Comparison of ENCODE assay signal across 13 mouse cellular contexts in the genomic region with DNA sequence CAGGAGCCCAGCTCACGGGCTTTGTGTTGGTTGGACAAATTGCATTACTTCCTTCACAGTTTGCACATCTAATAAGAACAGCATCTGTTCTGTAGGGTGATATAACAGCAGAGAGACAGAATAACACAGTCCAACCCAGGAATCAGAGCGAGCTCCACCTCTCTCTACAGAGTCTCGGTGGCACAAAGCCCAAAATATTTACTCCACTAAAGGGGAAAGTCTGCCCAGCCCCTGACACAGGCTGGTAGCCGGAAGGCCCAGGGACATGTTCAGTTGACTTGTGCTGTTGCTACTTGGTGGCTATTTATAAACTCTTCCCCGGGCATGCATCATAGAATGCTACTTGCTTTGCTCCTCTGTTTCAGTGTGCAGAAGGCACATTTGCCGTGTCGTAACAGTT. TPM values are rescaled to one million over a fixed set of nuclear protein-coding genes. Genes with fewer than 3 reads are reported as not detected.
DNase-seq lines count a peak whose midpoint lies in the region; ATAC-seq and TF ChIP-seq lines count a peak whose summit lies in the region.
"Had no signal": no experiment of that assay in that cellular context is flagged by ENCODE, and none has a peak within 500 bp of the region (broad histone marks: within the 10 kb centered on the region; RNA-seq: fewer than 3 reads in every experiment).

No protein-coding gene starts in this region.

- no peak for TF ChIP-seq CTCF in cerebellum, adult 2 months (IDR thresholded peaks at IDR 0.05; ENCODE audit: borderline replicate concordance, insufficient read depth, low read depth, low read length)

- H3K27me3 ChIP-seq in forebrain, embryonic 14.5 days (replicated peaks; ENCODE audit: control insufficient read depth, insufficient read depth, low read length): no peaks in the 10 kb centered on the region
- H3K27me3 ChIP-seq in forebrain, embryonic 12.5 days: no peaks in the 10 kb centered on the region
- H3K27me3 ChIP-seq in liver, embryonic 11.5 days (replicated peaks; ENCODE audit: control insufficient read depth, insufficient read depth, low read length): no peaks in the 10 kb centered on the region
- no peaks in the 10 kb centered on the region for H3K27me3 ChIP-seq in liver, embryonic 15.5 days
- H3K27me3 ChIP-seq in cerebellum, adult 2 months (ENCODE audit: control insufficient read depth, insufficient read depth, low read length): no peaks in the 10 kb centered on the region
- H3K27me3 ChIP-seq: embryonic facial prominence, embryonic 15.5 days had no signal

- H3K27ac ChIP-seq in forebrain, embryonic 14.5 days (ENCODE audit: low read depth, low read length): no peak overlapping the region
- H3K27ac ChIP-seq in forebrain, embryonic 12.5 days: no peak overlapping the region
- peak overlapping the region; percentile 74 for H3K27ac ChIP-seq in liver, embryonic 11.5 days (ENCODE audit: low read depth, low read length)
- H3K27ac ChIP-seq in brown adipose tissue, adult 24 weeks (replicated peaks; ENCODE audit: low read depth, low read length): peak overlapping the region; percentile 88
- H3K27ac ChIP-seq in liver, embryonic 15.5 days (replicated peaks): peak overlapping the region; percentile 100
- H3K27ac ChIP-seq in cerebellum, adult 2 months (ENCODE audit: insufficient read depth, low read length): no peak overlapping the region
- H3K27ac ChIP-seq: embryonic facial prominence, embryonic 15.5 days had no signal

- WGBS in forebrain, embryonic 14.5 days: 65% methylated on average over 7 of the region's 7 CpGs
- whole genome bisulfite sequencing in forebrain, embryonic 12.5 days: 84% methylated on average over 7 of the region's 7 CpGs
- 71% methylated on average over 7 of the region's 7 CpGs for WGBS in liver, embryonic 11.5 days
- WGBS in liver, embryonic 15.5 days (ENCODE audit: insufficient replicate concordance): 53% methylated on average over 7 of the region's 7 CpGs
- 70% methylated on average over 7 of the region's 7 CpGs for WGBS in cerebellum, adult 2 months

- ATAC-seq in forebrain, embryonic 14.5 days: no peak
- no peak for ATAC-seq in forebrain, embryonic 12.5 days (ENCODE audit: low FRiP score)
- ATAC-seq in liver, embryonic 11.5 days (replicated peaks; ENCODE audit: low FRiP score): no peak
- no peak for ATAC-seq in liver, embryonic 15.5 days (ENCODE audit: insufficient read depth)

- no peak for TF ChIP-seq POLR2A in cerebellum, adult 2 months (IDR thresholded peaks at IDR 0.05; ENCODE audit: borderline replicate concordance, insufficient read depth, low read length)

- no peaks in the 10 kb centered on the region for H3K9me3 ChIP-seq in forebrain, embryonic 14.5 days (replicated peaks; ENCODE audit: control insufficient read depth, low read length)
- H3K9me3 ChIP-seq in forebrain, embryonic 12.5 days: no peaks in the 10 kb centered on the region
- no peaks in the 10 kb centered on the region for H3K9me3 ChIP-seq in liver, embryonic 11.5 days (ENCODE audit: control insufficient read depth, low read length)
- no peaks in the 10 kb centered on the region for H3K9me3 ChIP-seq in liver, embryonic 15.5 days (replicated peaks)
- H3K9me3 ChIP-seq: embryonic facial prominence, embryonic 15.5 days had no signal

- H3K4me2 ChIP-seq in forebrain, embryonic 14.5 days (ENCODE audit: low read length): no peak overlapping the region
- H3K4me2 ChIP-seq in forebrain, embryonic 12.5 days: no peak overlapping the region
- no peak overlapping the region for H3K4me2 ChIP-seq in liver, embryonic 11.5 days
- H3K4me2 ChIP-seq in liver, embryonic 15.5 days: no peak overlapping the region
- H3K4me2 ChIP-seq: embryonic facial prominence, embryonic 15.5 days had no signal

- peak; percentile 55 for DNase-seq in forebrain, embryonic 14.5 days (ENCODE audit: low spot score)
- no peak for DNase-seq in liver, embryonic 11.5 days (ENCODE audit: low spot score)
- no peak for DNase-seq in liver
- DNase-seq in cerebellum, adult 2 months: no peak
- no peak for DNase-seq in B cell, adult 2 months
- DNase-seq: left cerebral cortex, postnatal 4 days; spleen, adult 18-20 months; thymus, postnatal 14 days had no signal

- H3K36me3 ChIP-seq in forebrain, embryonic 14.5 days (ENCODE audit: control insufficient read depth, insufficient read depth, low read length): no peaks in the 10 kb centered on the region
- no peaks in the 10 kb centered on the region for H3K36me3 ChIP-seq in forebrain, embryonic 12.5 days (replicated peaks)
- no peaks in the 10 kb centered on the region for H3K36me3 ChIP-seq in liver, embryonic 11.5 days (ENCODE audit: control insufficient read depth, insufficient read depth, low read length)
- H3K36me3 ChIP-seq in liver, embryonic 15.5 days (replicated peaks): no peaks in the 10 kb centered on the region
- H3K36me3 ChIP-seq: embryonic facial prominence, embryonic 15.5 days had no signal

- H3K9ac ChIP-seq in forebrain, embryonic 14.5 days (ENCODE audit: low read length): no peak overlapping the region
- no peak overlapping the region for H3K9ac ChIP-seq in forebrain, embryonic 12.5 days
- no peak overlapping the region; the same call in 1 of the 2 replicates for H3K9ac ChIP-seq in liver, embryonic 11.5 days (ENCODE audit: low read depth, low read length)
- peak overlapping the region; percentile 31 for H3K9ac ChIP-seq in liver, embryonic 15.5 days
- H3K9ac ChIP-seq: embryonic facial prominence, embryonic 15.5 days had no signal

- H3K4me1 ChIP-seq in forebrain, embryonic 14.5 days (ENCODE audit: control insufficient read depth, insufficient read depth, low read length): no peaks in the 10 kb centered on the region
- peaks cover 7% of the 10 kb centered on the region; the same call in 1 of the 2 replicates for H3K4me1 ChIP-seq in forebrain, embryonic 12.5 days
- H3K4me1 ChIP-seq in liver, embryonic 11.5 days (replicated peaks; ENCODE audit: control insufficient read depth, insufficient read depth, low read length): peaks cover 65% of the 10 kb centered on the region
- peaks cover 32% of the 10 kb centered on the region for H3K4me1 ChIP-seq in brown adipose tissue, adult 24 weeks (ENCODE audit: control insufficient read depth, insufficient read depth, insufficient read length, low read length)
- H3K4me1 ChIP-seq in liver, embryonic 15.5 days (replicated peaks): peaks cover 90% of the 10 kb centered on the region
- H3K4me1 ChIP-seq in cerebellum, adult 2 months (ENCODE audit: control insufficient read depth, insufficient read depth, low read length): peaks cover 14% of the 10 kb centered on the region

- no peak overlapping the region for H3K4me3 ChIP-seq in forebrain, embryonic 14.5 days (ENCODE audit: low read depth, low read length)
- no peak overlapping the region for H3K4me3 ChIP-seq in forebrain, embryonic 12.5 days (replicated peaks)
- H3K4me3 ChIP-seq in liver, embryonic 11.5 days (ENCODE audit: low read depth, low read length): no peak overlapping the region
- no peak overlapping the region for H3K4me3 ChIP-seq in brown adipose tissue, adult 24 weeks (ENCODE audit: insufficient read depth, low read depth, low read length)
- no peak overlapping the region for H3K4me3 ChIP-seq in liver, embryonic 15.5 days (replicated peaks)
- H3K4me3 ChIP-seq in cerebellum, adult 2 months (replicated peaks; ENCODE audit: insufficient read depth, low read depth, low read length): no peak overlapping the region
- H3K4me3 ChIP-seq: embryonic facial prominence, embryonic 15.5 days; myocyte had no signal

RNA-seq across cellular contexts. Expression of gene Ergic1, which starts 48.3 kb away (rescaled TPM):
- 126 and 134 TPM in 2 replicates for polyA plus RNA-seq in forebrain, embryonic 14.5 days (2014; fragmentation: Nextera tagmentation; extraction: Ambion mirVana)
- polyA plus RNA-seq in forebrain, embryonic 12.5 days (2016; fragmentation: Nextera tagmentation; extraction: Ambion mirVana): 99.9 and 105 TPM in 2 replicates
- polyA plus RNA-seq in liver, embryonic 11.5 days (2014; fragmentation: Nextera tagmentation; extraction: Ambion mirVana): 89.5 and 96.1 TPM in 2 replicates
- 124 and 179 TPM in 2 replicates for polyA plus RNA-seq in brown adipose tissue, adult 24 weeks (2012; ENCODE audit: insufficient read depth, insufficient read length, missing spikeins)
- polyA plus RNA-seq in liver, embryonic 15.5 days (2015; fragmentation: Nextera tagmentation; extraction: Ambion mirVana): 33.8 and 35.7 TPM in 2 replicates
- 137 and 148 TPM in 2 replicates for polyA plus RNA-seq in cerebellum, adult 2 months (2012; rRNA removed)

RNA-seq across cellular contexts. Expression of gene Dusp1, which starts 49.0 kb away (rescaled TPM):
- polyA plus RNA-seq in forebrain, embryonic 14.5 days (2014; fragmentation: Nextera tagmentation; extraction: Ambion mirVana): 58.4 and 66.0 TPM in 2 replicates
- 39.8 and 47.2 TPM in 2 replicates for polyA plus RNA-seq in forebrain, embryonic 12.5 days (2016; fragmentation: Nextera tagmentation; extraction: Ambion mirVana)
- 18.6 and 22.7 TPM in 2 replicates for polyA plus RNA-seq in liver, embryonic 11.5 days (2014; fragmentation: Nextera tagmentation; extraction: Ambion mirVana)
- polyA plus RNA-seq in brown adipose tissue, adult 24 weeks (2012; ENCODE audit: insufficient read depth, insufficient read length, missing spikeins): 44.4 and 326 TPM in 2 replicates
- 29.6 and 31.2 TPM in 2 replicates for polyA plus RNA-seq in liver, embryonic 15.5 days (2015; fragmentation: Nextera tagmentation; extraction: Ambion mirVana)
- 62.5 and 67.1 TPM in 2 replicates for polyA plus RNA-seq in cerebellum, adult 2 months (2012; rRNA removed)

Comparison
In these comparisons a context has a peak if more than half of its experiments do, and no peak if none do; other contexts are left out.
1. H3K27ac ChIP-seq: peak in liver, embryonic 11.5 days (single experiment), brown adipose tissue, adult 24 weeks (single experiment) and liver, embryonic 15.5 days (single experiment); none in forebrain, embryonic 14.5 days (single experiment), forebrain, embryonic 12.5 days (single experiment) and cerebellum, adult 2 months (single experiment).